Mouse (Mus musculus) kidney, adult 2 months (tissue): ENCODE results near the gene Nxph4.

ENCODE experiments used
- CTCF ChIP-seq: fragments of 200-500 bp; conservative IDR thresholded peaks from 2 replicates; pipeline ENCODE4 v1.5.1; 2011; ENCODE audit warnings: low read depth, mild to moderate bottlenecking, control low read depth, low read length, moderate library complexity, mixed read lengths; ENCODE audit not compliant: insufficient read depth, insufficient read length
- POLR2A ChIP-seq: fragments of 200-500 bp; IDR thresholded peaks from one replicate; pipeline ENCODE4 v1.6.1; 2011; ENCODE audit warnings: low read depth, low read length, control low read depth

DNA sequence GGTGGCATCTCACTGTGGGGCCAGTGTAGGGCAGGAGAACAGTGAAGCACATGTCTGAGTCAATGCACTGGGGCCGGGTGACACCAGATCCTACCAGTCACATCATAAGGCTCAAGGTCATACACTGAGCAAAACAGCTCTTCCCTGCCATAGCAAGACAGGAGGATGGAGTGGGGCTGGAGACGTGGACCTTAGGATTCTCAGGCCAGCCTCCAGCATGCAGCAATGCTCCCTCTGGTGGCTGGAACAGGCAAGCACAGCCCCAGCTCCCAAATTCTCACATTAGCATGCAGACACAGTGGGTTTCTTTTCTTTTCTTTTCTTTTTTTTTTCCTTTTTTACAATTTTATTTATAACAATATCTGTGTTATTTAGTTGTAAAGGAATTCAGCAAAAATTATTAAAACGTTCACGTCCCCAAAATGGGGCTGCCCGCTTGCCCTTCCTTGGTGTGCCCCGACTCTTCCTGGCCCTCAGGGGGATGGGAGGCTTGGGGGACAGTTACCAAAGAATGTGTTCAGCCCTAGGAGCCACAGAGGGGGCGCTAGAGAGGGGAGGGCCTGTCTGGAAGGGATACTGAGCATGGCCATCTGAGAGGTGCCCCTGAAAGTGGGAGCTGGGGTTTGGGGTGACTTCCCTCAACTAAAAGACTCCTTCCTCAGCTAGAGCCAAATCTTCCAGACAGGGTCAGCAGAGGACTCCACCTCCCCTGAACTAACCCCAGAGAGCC is 3.7 kb upstream of the Nxph4 start:
- TF ChIP-seq CTCF (peak; percentile 96), POLR2A (no peak)
